Mouse (Mus musculus): ENCODE results near the gene Apoe. TPM values are rescaled to one million over a fixed set of nuclear protein-coding genes. Genes with fewer than 3 reads are reported as not detected.
A peak's percentile ranks its signal among the peaks of the same experiment; 100 is the strongest.

Apoe gene
- polyA plus RNA-seq, 1 experiment from 2014 or later = 404 TPM

- DNase-seq = no peak
- H3K4me2 ChIP-seq = no peak overlapping the region
- H3K4me3 ChIP-seq (ENCODE audit: low read depth, low read length) = no peak overlapping the region
- no peaks in the 10 kb centered on the region for H3K27me3 ChIP-seq (ENCODE audit: insufficient read depth, low read length)
- TF ChIP-seq CTCF (IDR thresholded peaks at IDR 0.05; ENCODE audit: low read depth) = no peak
- peaks cover 8% of the 10 kb centered on the region for H3K9me3 ChIP-seq (ENCODE audit: low read depth, low read length)
- H3K4me1 ChIP-seq (ENCODE audit: insufficient read depth) = no peaks in the 10 kb centered on the region
- ATAC-seq (ENCODE audit: insufficient read depth) = no peak
- H3K9ac ChIP-seq = no peak overlapping the region
- 90% methylated on average over 12 of the region's 12 CpGs for WGBS
- peaks cover 83% of the 10 kb centered on the region for H3K36me3 ChIP-seq (ENCODE audit: insufficient read depth)
- H3K27ac ChIP-seq (ENCODE audit: low read depth) = no peak overlapping the region
These were observed 25.2 kb upstream of the Apoe start for GRCm38 (mm10) chr7:19724167-19724566.

- H3K4me2 ChIP-seq = no peak overlapping the region
- H3K27ac ChIP-seq (ENCODE audit: low read depth) = peak overlapping the region; percentile 24; the same call in 1 of the 2 replicates
- no peak overlapping the region for H3K9ac ChIP-seq
- H3K4me1 ChIP-seq (ENCODE audit: insufficient read depth) = no peaks in the 10 kb centered on the region
- H3K36me3 ChIP-seq (ENCODE audit: insufficient read depth) = peaks cover 81% of the 10 kb centered on the region
- 0 out of 2 replicates have a peak, but pooled peaks have one; percentile 39 for ATAC-seq (ENCODE audit: insufficient read depth)
- DNase-seq = peak; percentile 61
- no peaks in the 10 kb centered on the region for H3K27me3 ChIP-seq (ENCODE audit: insufficient read depth, low read length)
- no peak for TF ChIP-seq CTCF (IDR thresholded peaks at IDR 0.05; ENCODE audit: low read depth)
- 77% methylated on average over 6 of the region's 6 CpGs for WGBS
- H3K9me3 ChIP-seq (ENCODE audit: low read depth, low read length) = peaks cover 8% of the 10 kb centered on the region
- no peak overlapping the region for H3K4me3 ChIP-seq (ENCODE audit: low read depth, low read length)
These were observed 23.8 kb upstream of the Apoe start for GRCm38 (mm10) chr7:19722754-19723195.

GRCm38 (mm10) chr7:19719200-19719599, 20.2 kb upstream of the Apoe start:
- Histone ChIP-seq H3K36me3 (ENCODE audit: insufficient read depth) (peaks cover 57% of the 10 kb centered on the region), H3K27me3 (ENCODE audit: insufficient read depth, low read length) (no peaks in the 10 kb centered on the region), H3K4me1 (ENCODE audit: insufficient read depth) (no peaks in the 10 kb centered on the region), H3K9ac (no peak overlapping the region), H3K4me3 (ENCODE audit: low read depth, low read length) (no peak overlapping the region), H3K9me3 (ENCODE audit: low read depth, low read length) (peaks cover 8% of the 10 kb centered on the region), H3K4me2 (no peak overlapping the region), H3K27ac (ENCODE audit: low read depth) (no peak overlapping the region)
- no peak for TF ChIP-seq CTCF (IDR thresholded peaks at IDR 0.05; ENCODE audit: low read depth)
- ATAC-seq (ENCODE audit: insufficient read depth) (no peak), DNase-seq (no peak)
- 89% methylated on average over 4 of the region's 4 CpGs for WGBS

- Histone ChIP-seq H3K4me3 (ENCODE audit: low read depth, low read length) (no peak overlapping the region), H3K9ac (no peak overlapping the region), H3K27ac (ENCODE audit: low read depth) (no peak overlapping the region), H3K9me3 (ENCODE audit: low read depth, low read length) (peaks cover 8% of the 10 kb centered on the region), H3K27me3 (ENCODE audit: insufficient read depth, low read length) (no peaks in the 10 kb centered on the region), H3K4me2 (no peak overlapping the region), H3K36me3 (ENCODE audit: insufficient read depth) (peaks cover 53% of the 10 kb centered on the region), H3K4me1 (ENCODE audit: insufficient read depth) (no peaks in the 10 kb centered on the region)
- 88% methylated on average over 5 of the region's 5 CpGs for WGBS
- no peak for TF ChIP-seq CTCF (IDR thresholded peaks at IDR 0.05; ENCODE audit: low read depth)
- ATAC-seq (ENCODE audit: insufficient read depth) = no peak
- DNase-seq = no peak
These were observed 19.4 kb upstream of the Apoe start for GRCm38 (mm10) chr7:19718297-19718952.

GRCm38 (mm10) chr7:19717346-19717745, 18.4 kb upstream of the Apoe start:
- ATAC-seq (ENCODE audit: insufficient read depth) (no peak), DNase-seq (no peak)
- peaks cover 8% of the 10 kb centered on the region for H3K9me3 ChIP-seq (ENCODE audit: low read depth, low read length)
- TF ChIP-seq CTCF (IDR thresholded peaks at IDR 0.05; ENCODE audit: low read depth) = no peak
- no peaks in the 10 kb centered on the region for H3K27me3 ChIP-seq (ENCODE audit: insufficient read depth, low read length)
- H3K36me3 ChIP-seq (ENCODE audit: insufficient read depth) = peaks cover 53% of the 10 kb centered on the region
- H3K4me2 ChIP-seq = no peak overlapping the region
- H3K4me1 ChIP-seq (ENCODE audit: insufficient read depth) = no peaks in the 10 kb centered on the region
- 78% methylated on average over 4 of the region's 4 CpGs for WGBS
- H3K27ac ChIP-seq (ENCODE audit: low read depth) = no peak overlapping the region
- H3K4me3 ChIP-seq (ENCODE audit: low read depth, low read length) = no peak overlapping the region
- H3K9ac ChIP-seq = no peak overlapping the region

GRCm38 (mm10) chr7:19716822-19717221, 17.8 kb upstream of the Apoe start:
- 63% methylated on average over 2 of the region's 2 CpGs for whole genome bisulfite sequencing
- TF ChIP-seq CTCF (IDR thresholded peaks at IDR 0.05; ENCODE audit: low read depth) = no peak
- Histone ChIP-seq H3K4me2 (peak overlapping the region; percentile 71; the same call in 1 of the 2 replicates), H3K9ac (no peak overlapping the region), H3K27me3 (ENCODE audit: insufficient read depth, low read length) (no peaks in the 10 kb centered on the region), H3K4me1 (ENCODE audit: insufficient read depth) (no peaks in the 10 kb centered on the region), H3K27ac (ENCODE audit: low read depth) (no peak overlapping the region), H3K9me3 (ENCODE audit: low read depth, low read length) (peaks cover 8% of the 10 kb centered on the region), H3K36me3 (ENCODE audit: insufficient read depth) (peaks cover 59% of the 10 kb centered on the region), H3K4me3 (ENCODE audit: low read depth, low read length) (no peak overlapping the region)
- ATAC-seq (ENCODE audit: insufficient read depth) (no peak), DNase-seq (no peak)

DNA sequence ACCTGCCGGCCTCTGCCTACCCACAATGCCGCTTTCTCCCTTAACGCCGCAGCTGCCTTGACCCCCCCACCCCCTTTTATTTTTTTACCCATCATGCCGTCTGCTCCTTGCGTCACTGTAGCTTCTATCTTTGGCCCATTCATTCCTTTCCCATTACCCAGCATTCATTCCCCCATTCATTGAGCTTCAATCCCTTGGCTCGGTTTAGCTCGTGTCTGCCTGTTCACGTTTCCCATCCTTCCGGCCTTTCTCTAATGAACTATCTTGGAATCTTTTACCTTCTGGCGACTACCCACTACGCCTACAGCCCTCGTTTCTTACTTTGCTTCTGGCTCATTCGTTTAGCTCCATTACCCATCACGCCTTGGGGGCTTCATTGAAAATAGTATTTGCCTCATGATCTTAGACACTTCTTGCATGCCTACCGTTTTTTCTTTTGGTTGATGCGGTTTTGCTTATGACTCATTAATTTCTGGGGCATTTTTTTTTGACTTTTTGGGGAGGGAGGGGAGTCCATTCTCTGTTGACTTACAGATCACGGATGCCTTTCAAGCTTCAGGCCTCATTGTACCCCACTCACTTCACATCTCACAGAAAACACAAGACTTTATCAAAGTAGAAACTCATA, 17.2 kb upstream of the Apoe start:
- Histone ChIP-seq H3K4me2 (peak overlapping the region; percentile 71), H3K4me3 (ENCODE audit: low read depth, low read length) (peak overlapping the region; percentile 33), H3K36me3 (ENCODE audit: insufficient read depth) (peaks cover 60% of the 10 kb centered on the region), H3K27me3 (ENCODE audit: insufficient read depth, low read length) (no peaks in the 10 kb centered on the region), H3K9ac (peak overlapping the region; percentile 24), H3K27ac (ENCODE audit: low read depth) (peak overlapping the region; percentile 87), H3K4me1 (ENCODE audit: insufficient read depth) (no peaks in the 10 kb centered on the region), H3K9me3 (ENCODE audit: low read depth, low read length) (peaks cover 2% of the 10 kb centered on the region)
- DNase-seq (no peak), ATAC-seq (ENCODE audit: insufficient read depth) (no peak)
- no peak for TF ChIP-seq CTCF (IDR thresholded peaks at IDR 0.05; ENCODE audit: low read depth)
- WGBS = 5% methylated on average over 18 of the region's 18 CpGs

All from lung, embryonic 14.5 days (tissue).